Mouse (Mus musculus) C2C12 (cell line): Measurements from ENCODE around the gene Thap3. TPM values are rescaled to one million over a fixed set of nuclear protein-coding genes. Genes with fewer than 3 reads are reported as not detected.
A peak's percentile ranks its signal among the peaks of the same experiment; 100 is the strongest.

Source experiments
- H3K27me3 ChIP-seq: one replicate; pipeline ENCODE4 v1.6.1; 2011; ENCODE audit not compliant: control insufficient read depth, insufficient read depth, insufficient read length
- H3K36me3 ChIP-seq: one replicate; pipeline ENCODE4 v1.6.1; 2011; ENCODE audit not compliant: control insufficient read depth, insufficient read depth
- H3K4me3 ChIP-seq: one replicate; pipeline ENCODE4 v1.5.1; 2011; ENCODE audit warnings: mild to moderate bottlenecking, control low read depth; ENCODE audit not compliant: poor library complexity, insufficient read depth, severe bottlenecking
- H3K79me2 ChIP-seq: one replicate; pipeline ENCODE4 v1.6.1; 2011; ENCODE audit not compliant: control insufficient read depth, insufficient read depth
- H3K79me3 ChIP-seq: one replicate; pipeline ENCODE4 v1.6.1; 2011; ENCODE audit warnings: low read depth, control low read depth
- H3ac ChIP-seq: one replicate; pipeline ENCODE3; 2011; ENCODE audit warnings: low read depth; ENCODE audit not compliant: control insufficient read depth, insufficient read length
- CEBPB ChIP-seq: IDR thresholded peaks from one replicate; pipeline ENCODE4 v1.6.1; 2011; ENCODE audit warnings: low read depth, mild to moderate bottlenecking, control low read depth, moderate library complexity
- CTCF ChIP-seq: IDR thresholded peaks from one replicate; pipeline ENCODE4 v1.5.1; 2011; ENCODE audit not compliant: control insufficient read depth, insufficient read depth, insufficient read length
- FOSL1 ChIP-seq: IDR thresholded peaks from one replicate; pipeline ENCODE4 v1.8.0; 2011; ENCODE audit warnings: mild to moderate bottlenecking, low read length; ENCODE audit not compliant: poor library complexity, insufficient read depth, severe bottlenecking
- MAX ChIP-seq: IDR thresholded peaks from one replicate; pipeline ENCODE4 v1.6.1; 2011; ENCODE audit warnings: mild to moderate bottlenecking, control low read depth
- MYOD1 ChIP-seq: IDR thresholded peaks from one replicate; pipeline ENCODE4 v1.6.1; 2011; ENCODE audit warnings: low read depth; ENCODE audit not compliant: control insufficient read depth, insufficient read length
- MYOG ChIP-seq: IDR thresholded peaks from one replicate; pipeline ENCODE4 v1.6.1; 2011; ENCODE audit not compliant: control insufficient read depth, insufficient read length; ENCODE audit errors: extremely low read depth
- USF1 ChIP-seq: IDR thresholded peaks from one replicate; pipeline ENCODE4 v1.6.1; 2011; ENCODE audit warnings: low read depth, mild to moderate bottlenecking, control low read depth, moderate library complexity
- polyA plus RNA-seq: library from polyadenylated mRNA; unstranded; fragments of >200 nt; fragmentation: generic; extraction: Trizol; gene quantifications from one replicate; pipeline ENCODE4 v1.2.1, GENCODE M21; 2012; ENCODE audit warnings: missing spikeins

Thap3 gene
- polyA plus RNA-seq, 1 experiment = 32.8 TPM

DNA sequence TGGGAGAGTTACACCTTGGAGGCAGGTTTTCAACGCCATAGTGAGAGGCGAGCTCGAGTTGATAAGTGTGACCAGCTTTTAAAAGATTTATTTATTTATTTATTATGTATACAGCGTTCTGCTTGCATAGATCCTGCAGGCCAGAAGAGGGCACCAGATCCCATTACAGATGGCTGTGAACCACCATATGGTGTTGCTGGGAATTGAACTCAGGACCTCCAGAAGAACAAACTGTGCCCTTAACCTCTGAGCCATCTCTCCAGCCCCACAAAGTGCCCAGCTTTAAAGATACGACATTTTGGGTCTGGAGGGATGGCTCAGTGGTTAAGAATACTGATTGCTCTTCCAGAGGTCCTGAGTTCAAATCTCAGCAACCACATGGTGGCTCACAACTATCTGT lies 40.3 kb upstream of the Thap3 start:
- TF ChIP-seq CTCF = no peak
- TF ChIP-seq MYOG = no peak
- no peak for TF ChIP-seq FOSL1
- no peak for TF ChIP-seq USF1
- TF ChIP-seq MYOD1 = no peak
- TF ChIP-seq MAX = no peak
- TF ChIP-seq CEBPB = no peak
- Histone ChIP-seq H3ac (no peak overlapping the region), H3K79me2 (peaks cover 32% of the 10 kb centered on the region), H3K79me3 (peaks cover 27% of the 10 kb centered on the region), H3K27me3 (no peaks in the 10 kb centered on the region), H3K4me3 (no peak overlapping the region), H3K36me3 (peaks cover 14% of the 10 kb centered on the region)

DNA sequence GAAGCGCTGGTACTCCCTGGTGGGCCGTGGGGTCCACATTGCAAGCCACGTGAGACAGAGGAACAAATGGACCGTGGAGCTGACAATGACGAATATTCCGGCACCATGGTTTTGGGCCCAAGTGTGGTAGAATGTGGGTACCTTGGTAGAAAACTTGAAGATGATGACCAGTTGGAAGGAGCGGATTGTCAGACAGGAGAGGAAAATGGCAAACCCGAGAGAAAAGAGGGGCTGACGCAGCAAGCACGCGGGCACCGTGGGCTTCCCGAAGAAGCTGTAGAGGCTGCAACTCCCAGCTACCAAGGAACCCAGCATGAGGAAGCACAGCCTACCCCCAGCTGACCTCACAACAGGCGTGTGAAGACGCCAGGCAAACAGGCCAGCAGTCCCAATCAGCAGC lies 39.7 kb upstream of the Thap3 start:
- Histone ChIP-seq H3K4me3 (no peak overlapping the region), H3K36me3 (peaks cover 15% of the 10 kb centered on the region), H3K79me2 (peaks cover 38% of the 10 kb centered on the region), H3ac (no peak overlapping the region), H3K79me3 (peaks cover 29% of the 10 kb centered on the region), H3K27me3 (no peaks in the 10 kb centered on the region)
- no peak for TF ChIP-seq USF1
- no peak for TF ChIP-seq MYOD1
- no peak for TF ChIP-seq CEBPB
- no peak for TF ChIP-seq MYOG
- TF ChIP-seq FOSL1 = no peak
- no peak for TF ChIP-seq CTCF
- TF ChIP-seq MAX = no peak

DNA sequence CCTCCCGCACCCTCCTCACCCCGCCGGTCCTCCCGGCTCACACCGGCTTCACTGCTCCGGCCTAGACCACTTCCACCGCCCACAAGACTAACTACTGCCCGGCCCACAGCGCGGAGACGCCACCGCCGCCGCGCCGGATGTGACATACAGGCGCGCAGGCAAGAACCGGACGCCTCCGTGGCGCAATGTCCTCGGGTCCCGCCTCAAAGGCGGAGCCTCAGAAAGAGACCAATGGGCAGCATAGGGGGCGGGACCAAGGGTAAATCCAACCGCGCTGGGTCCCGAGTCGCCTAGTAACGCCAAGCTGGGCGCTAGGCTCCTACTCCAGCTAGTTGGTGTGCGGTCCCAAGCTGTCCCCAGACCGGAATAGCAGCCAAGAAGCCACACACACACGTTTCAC lies 38.7 kb upstream of the Thap3 start, which contains the start of gene Zbtb48:
TSS of gene Zbtb48 (minus strand) at position 148 of the 400 bp plus-strand sequence.
- Histone ChIP-seq H3ac (peak within 1 kb of the TSS; percentile 90), H3K79me3 (peaks cover 29% of the 10 kb centered on the region), H3K27me3 (no peaks in the 10 kb centered on the region), H3K4me3 (peak within 1 kb of the TSS; percentile 74), H3K79me2 (peaks cover 46% of the 10 kb centered on the region), H3K36me3 (peaks cover 22% of the 10 kb centered on the region)
- peak; percentile 8 for TF ChIP-seq MAX
- TF ChIP-seq CEBPB = peak; percentile 78
- TF ChIP-seq FOSL1 = no peak
- no peak for TF ChIP-seq MYOG
- no peak for TF ChIP-seq MYOD1
- no peak for TF ChIP-seq USF1
- no peak for TF ChIP-seq CTCF

DNA sequence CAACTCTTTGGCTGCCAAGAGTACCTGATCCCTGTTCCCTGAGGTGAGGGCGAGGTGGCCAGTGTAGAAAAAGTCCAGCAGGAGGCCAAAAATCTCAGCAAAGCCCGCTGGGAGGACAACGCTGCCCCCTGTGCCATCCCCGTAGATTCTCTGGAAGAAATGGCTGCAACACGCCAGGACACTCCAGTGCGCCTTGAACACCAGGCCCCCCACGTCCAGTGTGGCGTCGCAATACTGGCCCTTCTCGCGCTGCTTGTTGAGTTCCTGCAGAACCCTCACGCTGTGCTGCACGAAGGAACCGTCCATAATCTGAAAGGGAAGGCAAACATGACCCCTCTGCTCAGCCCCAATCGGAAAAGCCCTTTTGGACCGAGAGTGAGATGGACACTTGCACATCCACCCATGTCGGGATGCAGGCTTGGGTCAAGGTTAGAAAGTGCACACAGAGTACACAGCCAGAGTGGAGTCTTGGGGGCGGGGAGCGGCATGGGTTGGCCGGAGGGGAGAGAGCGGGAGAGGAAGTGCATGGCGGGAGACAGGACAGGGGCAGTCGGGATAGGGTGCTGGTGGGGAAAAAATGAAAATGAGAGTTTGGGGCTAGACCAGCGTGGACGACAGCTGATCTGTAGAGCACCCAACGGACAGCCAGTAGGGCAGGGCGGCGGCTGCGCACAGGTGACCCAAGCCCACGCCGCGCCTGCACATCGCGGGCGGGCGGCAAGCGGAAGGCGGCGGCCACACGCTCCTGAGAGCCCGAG lies 38.1 kb upstream of the Thap3 start:
- H3ac ChIP-seq = peak overlapping the region; percentile 90
- H3K36me3 ChIP-seq = peaks cover 22% of the 10 kb centered on the region
- H3K79me2 ChIP-seq = peaks cover 46% of the 10 kb centered on the region
- no peak for TF ChIP-seq USF1
- TF ChIP-seq MAX = peak; percentile 21
- H3K4me3 ChIP-seq = peak overlapping the region; percentile 74
- H3K79me3 ChIP-seq = peaks cover 29% of the 10 kb centered on the region
- no peaks in the 10 kb centered on the region for H3K27me3 ChIP-seq

DNA sequence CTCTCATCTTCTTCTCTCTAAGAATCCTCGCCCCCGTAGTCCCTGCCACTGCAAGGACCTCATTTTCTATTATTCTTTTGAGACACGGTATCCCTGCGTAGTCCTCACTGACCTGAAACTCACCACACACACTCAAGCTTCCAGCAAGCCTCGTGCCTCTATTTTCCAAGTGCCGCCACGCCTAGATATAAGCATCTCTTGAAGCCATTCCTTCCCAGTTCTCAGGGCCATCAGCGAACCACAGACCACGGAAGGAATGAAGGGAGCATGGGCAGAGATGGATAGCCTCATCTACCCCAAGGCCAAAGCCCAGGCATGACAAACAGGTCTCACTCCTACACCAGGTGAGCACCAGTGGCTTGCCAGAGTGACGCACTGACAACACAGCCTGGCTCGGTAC lies 35.7 kb upstream of the Thap3 start:
- H3K4me3 ChIP-seq = no peak overlapping the region
- H3ac ChIP-seq = no peak overlapping the region
- H3K79me2 ChIP-seq = peaks cover 46% of the 10 kb centered on the region
- H3K27me3 ChIP-seq = no peaks in the 10 kb centered on the region
- TF ChIP-seq CTCF (no peak), CEBPB (no peak), MYOD1 (no peak), MAX (no peak), USF1 (no peak), FOSL1 (no peak), MYOG (no peak)
- H3K36me3 ChIP-seq = peaks cover 22% of the 10 kb centered on the region
- peaks cover 29% of the 10 kb centered on the region for H3K79me3 ChIP-seq
